Mouse (Mus musculus) MN1 (cell line): ENCODE results near the gene Cactin.

Experiments
- DNase-seq: peaks from one replicate; pipeline ENCODE4 v3.0.0-alpha.2; 2016; ENCODE audit warnings: low spot score

Gene Cactin

DNA sequence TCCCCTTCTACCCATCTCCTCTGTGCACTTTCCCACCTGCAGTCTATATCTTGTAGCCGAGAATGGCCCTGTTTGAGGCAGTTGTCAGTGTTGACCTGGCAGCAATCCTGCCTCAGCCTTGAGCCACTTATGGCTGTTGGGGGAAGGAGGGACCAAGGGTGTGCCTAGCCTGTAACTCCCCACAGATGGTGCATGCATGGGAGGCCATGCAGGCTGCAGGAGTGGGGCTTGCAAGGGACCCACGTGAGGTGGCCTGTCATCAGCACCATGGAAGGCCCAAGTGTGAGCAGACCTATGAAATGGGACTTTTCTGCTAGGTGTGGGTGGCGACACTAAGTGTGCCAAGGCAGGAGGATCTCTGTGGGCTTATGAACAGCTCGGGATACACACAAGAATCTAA is 44.2 kb downstream of the Cactin start:
- no peak for DNase-seq

DNA sequence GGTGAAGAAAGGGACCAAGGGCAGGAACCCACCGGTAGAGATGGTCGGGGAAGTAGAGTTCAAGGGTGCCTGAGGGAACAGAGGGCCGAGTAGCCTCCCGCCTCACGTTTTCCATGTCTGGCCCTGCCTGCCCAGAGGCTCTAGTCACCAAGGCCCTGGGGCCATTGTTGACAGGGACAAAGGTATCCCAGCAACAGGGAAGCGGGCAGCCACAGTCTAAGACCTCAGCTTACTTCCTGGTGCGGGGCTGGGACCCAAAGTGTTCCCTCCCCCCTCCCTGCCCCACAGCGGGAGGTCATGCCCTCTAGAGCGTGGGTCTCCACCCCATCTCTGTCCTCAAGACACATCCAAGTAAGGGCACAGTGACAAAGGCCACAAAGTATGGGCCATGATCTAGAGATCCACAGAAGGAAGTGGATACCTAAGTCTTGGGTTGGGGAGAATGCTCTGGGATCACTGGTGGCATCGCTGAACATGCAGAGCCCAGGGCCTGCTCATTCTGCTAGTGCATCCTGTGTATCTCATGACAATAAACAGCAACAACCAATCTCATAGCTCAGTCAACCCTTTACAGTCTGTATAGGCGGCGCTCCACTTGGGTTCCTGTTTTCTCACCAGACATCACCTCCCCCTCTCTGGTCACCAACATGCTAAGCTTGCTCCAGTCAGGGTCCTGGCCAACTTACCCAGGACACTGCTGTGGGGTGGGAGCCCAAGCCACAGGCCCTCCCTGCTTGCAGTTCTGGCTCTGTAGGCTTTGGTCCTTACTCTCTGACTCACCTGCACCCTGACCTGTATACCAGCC is 45.0 kb downstream of the Cactin start, which contains the start of gene 4930404N11Rik:
Gene 4930404N11Rik (minus strand): TSS at position 145 of the 805 bp plus-strand sequence.
- DNase-seq: no peak

DNA sequence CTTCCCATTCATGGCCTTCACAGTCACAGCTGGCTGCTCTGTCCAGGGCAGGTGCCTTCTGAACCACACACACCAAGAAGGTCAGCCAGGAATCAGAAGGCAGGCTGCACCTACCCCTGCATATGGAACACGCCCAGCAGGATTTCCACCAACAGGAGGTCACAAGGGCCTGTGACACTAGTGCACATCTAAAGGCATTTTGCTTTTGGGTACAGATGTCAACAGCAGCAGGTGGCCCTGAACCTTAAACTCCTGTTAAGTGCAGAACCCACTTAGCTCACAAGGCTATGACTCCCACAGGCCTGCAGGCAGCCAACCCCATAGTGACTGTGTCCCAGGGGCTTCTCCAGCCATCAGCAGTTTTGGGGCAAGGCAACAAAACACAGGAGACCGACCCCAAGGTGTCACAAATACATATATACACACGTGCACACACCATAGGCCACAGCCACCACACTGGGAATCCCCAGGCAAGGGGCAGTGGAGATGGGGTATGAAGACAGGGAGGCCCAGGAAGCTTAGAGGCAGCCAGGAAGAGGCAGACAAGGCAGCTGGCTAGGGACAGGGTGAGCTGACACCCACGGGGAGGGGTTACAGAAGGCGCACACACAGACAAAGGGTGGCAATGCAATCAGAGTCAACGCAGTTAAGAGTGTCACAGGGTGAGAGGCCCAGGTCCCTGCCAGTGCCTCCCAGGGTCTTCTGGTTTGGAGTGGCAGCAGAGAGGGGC is 45.7 kb downstream of the Cactin start:
- no peak for DNase-seq

DNA sequence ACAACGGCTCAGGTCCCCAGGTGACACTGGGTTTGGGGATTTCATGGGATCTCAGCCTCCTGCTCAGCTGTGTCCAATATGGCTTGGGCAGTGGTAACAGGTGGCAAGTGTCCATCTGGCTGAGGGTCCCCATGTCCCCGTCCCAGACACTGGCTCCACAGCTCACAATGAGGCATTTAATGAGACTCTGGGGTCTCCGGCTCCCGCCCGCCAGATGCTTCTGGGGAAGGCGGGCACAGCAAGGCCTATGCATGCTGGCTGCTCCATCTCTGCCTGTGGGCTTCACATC is 46.2 kb downstream of the Cactin start:
- no peak for DNase-seq

DNA sequence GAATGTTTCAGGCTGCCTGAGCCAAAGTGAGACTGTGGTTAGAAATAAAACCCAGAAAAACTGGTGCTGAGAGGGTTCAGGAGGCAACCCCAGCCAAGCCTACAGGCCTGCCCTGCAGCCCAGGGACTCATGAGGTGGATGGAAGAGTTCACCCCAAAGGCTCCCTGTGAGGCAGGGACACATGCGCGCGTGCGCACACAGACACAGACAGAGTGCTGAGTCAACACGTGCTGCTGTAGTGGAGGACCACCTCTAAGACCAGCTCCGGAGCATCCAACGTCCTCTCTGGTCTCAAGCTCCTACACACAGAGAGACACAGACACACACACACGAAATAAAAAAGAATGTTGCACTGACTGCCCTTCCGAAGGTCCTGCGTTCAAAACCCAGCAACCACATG is 54.4 kb downstream of the Cactin start:
- no peak for DNase-seq
